Mouse (Mus musculus) lung, embryonic 16.5 days (tissue): ENCODE data around the gene Gm3336. TPM values are rescaled to one million over a fixed set of nuclear protein-coding genes. Genes with fewer than 3 reads are reported as not detected.

ENCODE experiments used
- ATAC-seq: fragments of 200-750 bp; cut with Nextera tagmentation; 2 replicates; pipeline ENCODE4 v1.8.0; 2017; ENCODE audit warnings: low read depth, mild to moderate bottlenecking, moderate library complexity
- H3K27ac ChIP-seq: fragments of 300-500 bp; sonication (generic); 2 replicates; pipeline ENCODE4 v1.5.1; 2014; ENCODE audit warnings: mild to moderate bottlenecking, control low read depth, low read length
- H3K27me3 ChIP-seq: fragments of 300-500 bp; sonication (generic); 2 replicates; pipeline ENCODE4 v1.6.1; 2014; ENCODE audit warnings: low read depth, low read length, mixed read lengths; ENCODE audit not compliant: control insufficient read depth, insufficient read depth
- H3K36me3 ChIP-seq: fragments of 300-500 bp; sonication (generic); 2 replicates; pipeline ENCODE4 v1.6.1; 2014; ENCODE audit warnings: low read length; ENCODE audit not compliant: control insufficient read depth, insufficient read depth
- H3K4me1 ChIP-seq: fragments of 300-500 bp; sonication (generic); replicated peaks from 2 replicates; pipeline ENCODE4 v1.6.1; 2014; ENCODE audit warnings: low read length, mixed read lengths; ENCODE audit not compliant: control insufficient read depth, insufficient read depth
- H3K4me2 ChIP-seq: fragments of 300-500 bp; sonication (generic); 2 replicates; pipeline ENCODE4 v1.6.1; 2014; ENCODE audit warnings: low read depth, low read length, control low read depth
- H3K4me3 ChIP-seq: fragments of 300-500 bp; sonication (generic); 2 replicates; pipeline ENCODE4 v1.5.1; 2014; ENCODE audit warnings: mild to moderate bottlenecking, low read length, control low read depth
- H3K9ac ChIP-seq: fragments of 300-500 bp; sonication (generic); 2 replicates; pipeline ENCODE4 v1.6.1; 2014; ENCODE audit warnings: low read length, control low read depth
- H3K9me3 ChIP-seq: fragments of 300-500 bp; sonication (generic); 2 replicates; pipeline ENCODE4 v1.6.1; 2016; ENCODE audit warnings: low read length; ENCODE audit not compliant: control insufficient read depth
- WGBS: fragments of 180-500 bp; shearing (Covaris S2); extraction: QIAGEN DNeasy Blood & Tissue Kit; methylation state at CpG from one replicate; pipeline ENCODE4 v1.1.7; 2014; 5-methylcytosine and 5-hydroxymethylcytosine counted together
- polyA plus RNA-seq: library from polyadenylated mRNA; unstranded; fragments of >200 nt; fragmentation: Nextera tagmentation; extraction: Ambion mirVana; gene quantifications from 2 replicates; pipeline ENCODE4 v1.2.1, GENCODE M21; 2015

Gm3336 gene
- polyA plus RNA-seq, 1 experiment from 2014 or later: not detected

GRCm38 (mm10) chr8:70698310-70699109 lies 19.8 kb upstream of the Gm3336 start, which contains the start of gene Jund:
TSS of gene Jund (plus strand) at chr8:70698949.
- H3K9ac ChIP-seq: peak within 1 kb of the TSS; percentile 99
- peak within 1 kb of the TSS; percentile 95 for H3K4me3 ChIP-seq
- peaks cover 50% of the 10 kb centered on the region for H3K4me1 ChIP-seq
- peak within 1 kb of the TSS; percentile 82 for H3K4me2 ChIP-seq
- peak within 1 kb of the TSS; percentile 97 for H3K27ac ChIP-seq
- ATAC-seq: peak; percentile 89
- WGBS: under 1% methylated on average over 47 of the region's 69 CpGs
- H3K9me3 ChIP-seq: no peaks in the 10 kb centered on the region
- no peaks in the 10 kb centered on the region for H3K27me3 ChIP-seq
- H3K36me3 ChIP-seq: peaks cover 6% of the 10 kb centered on the region; the same call in 1 of the 2 replicates

GRCm38 (mm10) chr8:70699116-70699833 lies 19.1 kb upstream of the Gm3336 start:
- H3K4me1 ChIP-seq: peaks cover 46% of the 10 kb centered on the region
- H3K4me3 ChIP-seq: peak overlapping the region; percentile 95
- H3K27me3 ChIP-seq: no peaks in the 10 kb centered on the region
- no peaks in the 10 kb centered on the region for H3K9me3 ChIP-seq
- H3K9ac ChIP-seq: peak overlapping the region; percentile 99
- H3K36me3 ChIP-seq: peaks cover 6% of the 10 kb centered on the region; the same call in 1 of the 2 replicates
- peak; percentile 6; the same call in 1 of the 2 replicates for ATAC-seq
- peak overlapping the region; percentile 82 for H3K4me2 ChIP-seq
- peak overlapping the region; percentile 97 for H3K27ac ChIP-seq
- WGBS: under 1% methylated on average over 66 of the region's 89 CpGs

GRCm38 (mm10) chr8:70699834-70700554 lies 18.3 kb upstream of the Gm3336 start:
- no peaks in the 10 kb centered on the region for H3K27me3 ChIP-seq
- no peaks in the 10 kb centered on the region for H3K9me3 ChIP-seq
- under 1% methylated on average over 59 of the region's 59 CpGs for WGBS
- peaks cover 46% of the 10 kb centered on the region for H3K4me1 ChIP-seq
- H3K36me3 ChIP-seq: peaks cover 6% of the 10 kb centered on the region; the same call in 1 of the 2 replicates
- H3K4me2 ChIP-seq: peak overlapping the region; percentile 82
- peak overlapping the region; percentile 97 for H3K27ac ChIP-seq
- H3K9ac ChIP-seq: peak overlapping the region; percentile 99
- H3K4me3 ChIP-seq: peak overlapping the region; percentile 95
- peak; percentile 15; the same call in 1 of the 2 replicates for ATAC-seq

- ATAC-seq: peak; percentile 5
- Histone ChIP-seq H3K4me3 (peak overlapping the region; percentile 95), H3K36me3 (peaks cover 6% of the 10 kb centered on the region; the same call in 1 of the 2 replicates), H3K9me3 (no peaks in the 10 kb centered on the region), H3K4me2 (peak overlapping the region; percentile 82), H3K27ac (peak overlapping the region; percentile 97), H3K9ac (peak overlapping the region; percentile 99), H3K27me3 (no peaks in the 10 kb centered on the region), H3K4me1 (peaks cover 41% of the 10 kb centered on the region)
- WGBS: under 1% methylated on average over 20 of the region's 20 CpGs
Measured at GRCm38 (mm10) chr8:70700555-70700922, 17.8 kb upstream of the Gm3336 start.

- peak overlapping the region; percentile 10 for H3K27ac ChIP-seq
- no peaks in the 10 kb centered on the region for H3K9me3 ChIP-seq
- peak overlapping the region; percentile 56 for H3K9ac ChIP-seq
- H3K4me3 ChIP-seq: peak overlapping the region; percentile 95
- H3K4me2 ChIP-seq: peak overlapping the region; percentile 82
- peaks cover 6% of the 10 kb centered on the region; the same call in 1 of the 2 replicates for H3K36me3 ChIP-seq
- peaks cover 33% of the 10 kb centered on the region for H3K4me1 ChIP-seq
- no peaks in the 10 kb centered on the region for H3K27me3 ChIP-seq
- no peak for ATAC-seq
- WGBS: 49% methylated on average over 10 of the region's 10 CpGs
Measured at GRCm38 (mm10) chr8:70701048-70701981, 17.0 kb upstream of the Gm3336 start.

- Histone ChIP-seq H3K4me1 (peaks cover 24% of the 10 kb centered on the region), H3K9ac (no peak overlapping the region), H3K27ac (no peak overlapping the region), H3K4me3 (no peak overlapping the region), H3K27me3 (no peaks in the 10 kb centered on the region), H3K36me3 (peaks cover 6% of the 10 kb centered on the region; the same call in 1 of the 2 replicates), H3K9me3 (no peaks in the 10 kb centered on the region), H3K4me2 (no peak overlapping the region)
- ATAC-seq: no peak
- 69% methylated on average over 2 of the region's 2 CpGs for WGBS
Measured at GRCm38 (mm10) chr8:70701982-70702841, 16.1 kb upstream of the Gm3336 start.

- H3K36me3 ChIP-seq: peaks cover 6% of the 10 kb centered on the region; the same call in 1 of the 2 replicates
- H3K4me1 ChIP-seq: peaks cover 18% of the 10 kb centered on the region
- H3K27ac ChIP-seq: no peak overlapping the region
- H3K27me3 ChIP-seq: no peaks in the 10 kb centered on the region
- no peaks in the 10 kb centered on the region for H3K9me3 ChIP-seq
- 66% methylated on average over 3 of the region's 3 CpGs for WGBS
- H3K9ac ChIP-seq: no peak overlapping the region
- no peak for ATAC-seq
- no peak overlapping the region for H3K4me3 ChIP-seq
- no peak overlapping the region for H3K4me2 ChIP-seq
Measured at GRCm38 (mm10) chr8:70702842-70703182, 15.5 kb upstream of the Gm3336 start.
